Mouse (Mus musculus): ENCODE measurements at regions not wholly inside any gene's neighbourhood (a gene's known extent, or its start where the extent isn't known, plus 50 kb on each side); places are given as distances from the start of the nearest gene placed in this dataset.

GRCm38 (mm10) chr7:40829526-40829925 is 68.6 kb upstream of the Vstm2b start:
- TF ChIP-seq CTCF (IDR thresholded peaks at IDR 0.05; ENCODE audit: insufficient read depth, low read length) (no peak), POLR2A (IDR thresholded peaks at IDR 0.05; ENCODE audit: borderline replicate concordance, extremely low read depth, low read depth, low read length) (no peak)
